Mouse (Mus musculus): ENCODE results near the gene Kcnq2. TPM values are rescaled to one million over a fixed set of nuclear protein-coding genes. Genes with fewer than 3 reads are reported as not detected.

The Kcnq2 gene
- polyA plus RNA-seq, 1 experiment from 2014 or later: 41.6 TPM

GRCm38 (mm10) chr2:181144675-181145074, 9.6 kb upstream of the Kcnq2 start:
- Histone ChIP-seq H3K36me3 (no peaks in the 10 kb centered on the region), H3K27ac (no peak overlapping the region), H3K9me3 (no peaks in the 10 kb centered on the region), H3K9ac (no peak overlapping the region), H3K4me3 (no peak overlapping the region), H3K27me3 (replicated peaks) (peaks cover 36% of the 10 kb centered on the region), H3K4me2 (replicated peaks) (no peak overlapping the region), H3K4me1 (peaks cover 15% of the 10 kb centered on the region)
- 92% methylated on average over 2 of the region's 2 CpGs for WGBS
- ATAC-seq (ENCODE audit: low FRiP score, low read depth): no peak

- no peak overlapping the region for H3K9ac ChIP-seq
- no peaks in the 10 kb centered on the region for H3K36me3 ChIP-seq
- H3K4me2 ChIP-seq (replicated peaks): no peak overlapping the region
- no peak overlapping the region for H3K4me3 ChIP-seq
- peaks cover 14% of the 10 kb centered on the region for H3K4me1 ChIP-seq
- peaks cover 31% of the 10 kb centered on the region for H3K27me3 ChIP-seq (replicated peaks)
- 58% methylated on average over 2 of the region's 2 CpGs for WGBS
- H3K27ac ChIP-seq: no peak overlapping the region
- no peaks in the 10 kb centered on the region for H3K9me3 ChIP-seq
- no peak for ATAC-seq (ENCODE audit: low FRiP score, low read depth)
These were observed 8.6 kb upstream of the Kcnq2 start for GRCm38 (mm10) chr2:181143509-181144276.

- WGBS: 67% methylated on average over 8 of the region's 8 CpGs
- Histone ChIP-seq H3K9me3 (no peaks in the 10 kb centered on the region), H3K9ac (no peak overlapping the region)
These were observed 7.6 kb upstream of the Kcnq2 start for GRCm38 (mm10) chr2:181142703-181143135.

GRCm38 (mm10) chr2:181139641-181140193, 4.6 kb upstream of the Kcnq2 start:
- H3K27me3 ChIP-seq (replicated peaks): peaks cover 42% of the 10 kb centered on the region
- H3K36me3 ChIP-seq: no peaks in the 10 kb centered on the region
- no peak overlapping the region for H3K4me3 ChIP-seq
- ATAC-seq (ENCODE audit: low FRiP score, low read depth): no peak
- 0 out of 2 replicates have a peak, but pooled peaks cover 3% of the 10 kb centered on the region for H3K4me1 ChIP-seq
- H3K4me2 ChIP-seq (replicated peaks): no peak overlapping the region
- H3K27ac ChIP-seq: no peak overlapping the region
- no peaks in the 10 kb centered on the region for H3K9me3 ChIP-seq
- no peak overlapping the region for H3K9ac ChIP-seq
- 89% methylated on average over 5 of the region's 5 CpGs for WGBS

More at GRCm38 (mm10) chr2:181142703-181143135, 7.6 kb upstream of the Kcnq2 start:
- no peak for ATAC-seq (ENCODE audit: low FRiP score, low read depth)
- Histone ChIP-seq H3K27ac (no peak overlapping the region), H3K4me1 (peaks cover 4% of the 10 kb centered on the region), H3K4me2 (replicated peaks) (no peak overlapping the region), H3K36me3 (no peaks in the 10 kb centered on the region), H3K4me3 (no peak overlapping the region), H3K27me3 (replicated peaks) (peaks cover 32% of the 10 kb centered on the region)

- no peak overlapping the region for H3K27ac ChIP-seq
- ATAC-seq (ENCODE audit: low FRiP score, low read depth): no peak
These were observed 1.8 kb upstream of the Kcnq2 start for GRCm38 (mm10) chr2:181136934-181137333.

GRCm38 (mm10) chr2:181135446-181135818, 332 bp upstream of the Kcnq2 start:
- H3K9me3 ChIP-seq: no peaks in the 10 kb centered on the region
- H3K27ac ChIP-seq: no peak overlapping the region
- H3K36me3 ChIP-seq: no peaks in the 10 kb centered on the region
- no peak for ATAC-seq (ENCODE audit: low FRiP score, low read depth)
- H3K27me3 ChIP-seq (replicated peaks): peaks cover 50% of the 10 kb centered on the region
- peaks cover 9% of the 10 kb centered on the region for H3K4me1 ChIP-seq
- peak overlapping the region; percentile 87 for H3K9ac ChIP-seq
- WGBS: 11% methylated on average over 4 of the region's 4 CpGs
- peak overlapping the region; percentile 71 for H3K4me3 ChIP-seq
- H3K4me2 ChIP-seq (replicated peaks): peak overlapping the region; percentile 80

More at GRCm38 (mm10) chr2:181136934-181137333, 1.8 kb upstream of the Kcnq2 start:
- H3K9me3 ChIP-seq: no peaks in the 10 kb centered on the region
- no peaks in the 10 kb centered on the region for H3K36me3 ChIP-seq
- WGBS: 2% methylated on average over 6 of the region's 6 CpGs
- peaks cover 53% of the 10 kb centered on the region for H3K27me3 ChIP-seq (replicated peaks)
- no peak overlapping the region for H3K4me2 ChIP-seq (replicated peaks)
- no peak overlapping the region for H3K9ac ChIP-seq
- H3K4me1 ChIP-seq: peaks cover 9% of the 10 kb centered on the region
- no peak overlapping the region for H3K4me3 ChIP-seq

DNA sequence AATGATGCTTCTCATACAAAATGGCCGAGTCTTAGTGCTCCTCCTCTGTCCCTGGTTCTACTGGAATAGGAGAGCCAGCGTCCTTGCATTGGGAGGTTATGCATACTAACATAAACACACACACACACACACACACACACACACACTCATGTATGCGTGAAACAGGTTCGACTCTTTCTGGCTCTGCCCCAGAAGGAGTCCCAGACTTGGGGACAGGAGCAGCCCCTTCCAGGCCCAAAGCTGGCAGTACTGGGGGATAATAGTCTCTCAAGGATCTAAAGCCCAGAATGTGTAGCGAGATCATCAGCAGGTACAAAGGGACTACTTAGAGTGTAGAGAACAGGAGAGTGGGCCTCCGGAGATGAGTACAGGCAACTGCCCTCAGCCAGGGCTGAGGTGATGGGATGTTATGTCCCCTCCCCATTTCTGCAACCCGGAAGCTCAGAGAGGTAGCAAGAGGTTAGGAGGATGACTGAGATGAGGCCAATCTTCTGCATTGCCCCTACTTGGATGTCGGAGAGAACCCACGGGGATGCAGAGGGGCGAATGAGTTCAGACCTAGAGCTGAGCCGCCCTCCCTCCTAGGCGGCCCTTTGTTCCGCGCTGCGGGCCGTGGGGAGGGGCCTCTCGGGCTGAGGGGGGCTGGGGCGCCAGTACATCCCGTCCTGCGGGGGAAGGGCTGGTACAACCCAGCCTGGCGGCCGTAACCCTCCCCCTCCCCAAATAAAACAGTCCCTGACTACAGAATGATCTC, 1.1 kb downstream of the Kcnq2 start:
- Histone ChIP-seq H3K4me3 (peak overlapping the region; percentile 71), H3K27ac (peak overlapping the region; percentile 86), H3K4me1 (peaks cover 12% of the 10 kb centered on the region), H3K4me2 (replicated peaks) (peak overlapping the region; percentile 80), H3K9me3 (no peaks in the 10 kb centered on the region), H3K27me3 (replicated peaks) (peaks cover 45% of the 10 kb centered on the region), H3K9ac (peak overlapping the region; percentile 87), H3K36me3 (no peaks in the 10 kb centered on the region)
- WGBS: 9% methylated on average over 22 of the region's 22 CpGs
- ATAC-seq (ENCODE audit: low FRiP score, low read depth): peak; percentile 88

DNA sequence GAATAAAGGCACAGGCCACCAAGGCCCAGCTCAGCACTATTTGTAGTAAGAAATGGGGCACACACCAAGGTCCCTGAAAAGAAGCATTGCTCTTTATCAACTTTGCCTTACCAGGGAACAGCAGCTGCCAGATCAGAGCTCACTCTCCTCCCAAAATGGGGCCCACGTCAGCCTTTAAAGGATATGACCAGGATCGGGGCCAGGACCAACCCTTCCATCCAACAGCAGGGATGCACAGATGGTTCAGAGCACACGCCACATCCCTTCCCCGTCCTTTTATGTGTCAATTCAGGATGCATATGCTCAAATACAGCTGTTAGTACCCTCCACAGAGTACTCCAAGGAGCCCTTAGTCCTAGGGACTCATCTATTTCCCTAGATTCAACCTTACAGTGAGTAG, 4.9 kb downstream of the Kcnq2 start:
- Histone ChIP-seq H3K27ac (no peak overlapping the region), H3K27me3 (replicated peaks) (peaks cover 17% of the 10 kb centered on the region), H3K9me3 (no peaks in the 10 kb centered on the region), H3K4me3 (no peak overlapping the region), H3K36me3 (no peaks in the 10 kb centered on the region), H3K9ac (no peak overlapping the region), H3K4me1 (peaks cover 12% of the 10 kb centered on the region), H3K4me2 (replicated peaks) (no peak overlapping the region)
- no peak for ATAC-seq (ENCODE audit: low FRiP score, low read depth)
- 77% methylated on average over 4 of the region's 4 CpGs for WGBS

- Histone ChIP-seq H3K4me3 (no peak overlapping the region), H3K9me3 (no peaks in the 10 kb centered on the region), H3K27me3 (replicated peaks) (peaks cover 4% of the 10 kb centered on the region; the same call in 1 of the 2 replicates), H3K27ac (no peak overlapping the region), H3K9ac (no peak overlapping the region), H3K4me2 (replicated peaks) (no peak overlapping the region), H3K4me1 (peaks cover 3% of the 10 kb centered on the region; the same call in 1 of the 2 replicates), H3K36me3 (no peaks in the 10 kb centered on the region)
- ATAC-seq (ENCODE audit: low FRiP score, low read depth): no peak
- WGBS: 88% methylated on average over 4 of the region's 4 CpGs
These were observed 6.1 kb downstream of the Kcnq2 start for GRCm38 (mm10) chr2:181128963-181129362.

- Histone ChIP-seq H3K4me3 (no peak overlapping the region), H3K9me3 (no peaks in the 10 kb centered on the region), H3K9ac (no peak overlapping the region), H3K4me1 (peaks cover 10% of the 10 kb centered on the region), H3K27ac (no peak overlapping the region), H3K36me3 (no peaks in the 10 kb centered on the region), H3K4me2 (replicated peaks) (no peak overlapping the region), H3K27me3 (replicated peaks) (no peaks in the 10 kb centered on the region)
- no peak for ATAC-seq (ENCODE audit: low FRiP score, low read depth)
- WGBS: 36% methylated on average over 3 of the region's 3 CpGs
These were observed 7.3 kb downstream of the Kcnq2 start for GRCm38 (mm10) chr2:181127786-181128185.

- Histone ChIP-seq H3K27me3 (replicated peaks) (no peaks in the 10 kb centered on the region), H3K4me2 (replicated peaks) (no peak overlapping the region), H3K4me3 (no peak overlapping the region), H3K27ac (no peak overlapping the region), H3K4me1 (peaks cover 29% of the 10 kb centered on the region), H3K9me3 (no peaks in the 10 kb centered on the region), H3K36me3 (no peaks in the 10 kb centered on the region), H3K9ac (no peak overlapping the region)
- WGBS: 54% methylated on average over 7 of the region's 7 CpGs
- ATAC-seq (ENCODE audit: low FRiP score, low read depth): no peak
These were observed 9.2 kb downstream of the Kcnq2 start for GRCm38 (mm10) chr2:181125726-181126455.

DNA sequence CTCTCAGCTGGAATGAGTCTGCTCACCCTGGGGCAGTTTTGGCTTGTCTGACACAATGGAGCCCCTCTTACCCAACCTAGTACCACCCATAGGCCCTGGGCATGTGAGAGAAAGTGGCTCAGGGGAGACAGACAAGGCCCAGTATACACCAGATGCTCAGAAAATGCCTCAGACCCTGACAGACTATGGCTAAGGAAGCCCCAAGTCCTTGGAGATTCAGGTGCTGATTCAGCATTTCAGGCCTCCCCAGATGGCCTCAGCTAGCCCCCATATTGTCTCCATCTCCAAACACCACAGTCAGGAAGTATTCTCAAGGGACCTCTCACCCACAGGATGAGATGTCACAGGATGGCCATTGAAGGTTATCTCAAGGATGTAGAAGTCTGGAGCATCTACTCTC, 12.5 kb downstream of the Kcnq2 start:
- Histone ChIP-seq H3K9ac (no peak overlapping the region), H3K9me3 (no peaks in the 10 kb centered on the region), H3K4me3 (no peak overlapping the region), H3K27me3 (replicated peaks) (no peaks in the 10 kb centered on the region), H3K27ac (no peak overlapping the region), H3K4me1 (peaks cover 38% of the 10 kb centered on the region), H3K4me2 (replicated peaks) (no peak overlapping the region), H3K36me3 (no peaks in the 10 kb centered on the region)
- ATAC-seq (ENCODE audit: low FRiP score, low read depth): 0 out of 2 replicates have a peak, but pooled peaks have one; percentile 31

All from neural tube, embryonic 12.5 days (tissue).